Mouse (Mus musculus) gastrocnemius, adult 18-20 months (tissue): ENCODE results near the gene Herc6. TPM values are rescaled to one million over a fixed set of nuclear protein-coding genes. Genes with fewer than 3 reads are reported as not detected.

ENCODE experiments used
- DNase-seq: peaks from one replicate; pipeline ENCODE4 v3.0.0; 2021; ENCODE audit warnings: low spot score
- total RNA-seq, 2 experiments: library from RNA; stranded (reverse); gene quantifications; 2 replicates each; pipeline ENCODE4 v1.2.3; 2021

The Herc6 gene
- total RNA-seq, 2 experiments from 2014 or later: 0.34 to 1.2 TPM

DNA sequence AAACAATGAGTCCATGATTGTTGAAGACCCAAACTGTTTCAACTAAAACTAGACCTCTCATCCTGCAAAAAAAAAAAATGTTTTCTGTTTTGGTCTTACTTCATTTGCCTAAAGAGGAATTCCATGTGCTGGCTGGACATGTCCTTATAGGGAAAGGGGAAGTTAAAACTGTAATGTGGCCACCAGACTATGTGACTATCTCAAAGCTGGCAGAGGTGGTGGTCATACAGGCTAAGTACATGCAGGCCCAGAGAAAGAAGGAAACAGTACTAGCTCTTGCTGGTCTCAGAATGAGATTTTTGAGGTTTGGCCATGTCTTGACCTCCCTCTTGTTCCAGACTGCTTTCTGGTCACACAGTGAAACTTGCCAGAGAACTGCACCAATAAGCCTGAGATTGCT is 9.2 kb upstream of the Herc6 start:
- DNase-seq: no peak

DNA sequence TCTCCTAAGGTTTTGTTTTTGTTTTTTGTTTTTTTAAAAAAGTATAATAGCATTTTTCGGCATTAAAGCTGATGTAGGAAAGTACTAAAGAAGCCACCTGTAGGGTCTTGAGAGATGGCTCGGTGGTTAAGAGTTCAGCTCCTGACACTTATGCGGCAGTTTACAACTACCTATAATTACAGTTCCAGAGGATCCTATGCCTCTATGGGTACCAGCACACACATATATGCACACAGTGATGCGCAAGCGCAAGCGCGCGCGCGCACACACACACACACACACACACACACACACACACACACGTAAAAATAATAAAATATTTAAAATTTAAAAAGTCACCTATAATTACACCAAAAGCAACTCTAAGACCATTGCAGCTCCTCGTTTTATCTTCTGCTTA is 795 bp downstream of the Herc6 start:
- DNase-seq: no peak

DNA sequence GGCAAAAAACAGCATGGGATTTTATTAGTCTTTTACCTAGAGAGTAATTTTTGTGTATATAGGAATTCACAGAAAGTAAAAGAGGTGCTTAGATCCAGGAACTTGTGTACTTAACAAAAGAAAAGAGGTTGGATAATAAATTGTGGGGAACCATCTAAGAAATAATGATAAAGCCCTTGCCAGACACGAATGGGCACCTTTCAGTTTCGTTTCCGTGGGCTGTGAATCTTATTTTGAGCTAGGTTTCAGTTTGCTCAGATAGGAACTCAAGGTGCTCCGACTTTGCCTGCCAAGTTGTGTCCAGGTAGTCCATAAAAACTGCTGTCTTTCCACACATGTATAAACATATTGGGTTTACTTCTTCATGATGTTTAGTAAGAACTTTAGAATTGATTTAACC is 1.6 kb downstream of the Herc6 start:
- no peak for DNase-seq

DNA sequence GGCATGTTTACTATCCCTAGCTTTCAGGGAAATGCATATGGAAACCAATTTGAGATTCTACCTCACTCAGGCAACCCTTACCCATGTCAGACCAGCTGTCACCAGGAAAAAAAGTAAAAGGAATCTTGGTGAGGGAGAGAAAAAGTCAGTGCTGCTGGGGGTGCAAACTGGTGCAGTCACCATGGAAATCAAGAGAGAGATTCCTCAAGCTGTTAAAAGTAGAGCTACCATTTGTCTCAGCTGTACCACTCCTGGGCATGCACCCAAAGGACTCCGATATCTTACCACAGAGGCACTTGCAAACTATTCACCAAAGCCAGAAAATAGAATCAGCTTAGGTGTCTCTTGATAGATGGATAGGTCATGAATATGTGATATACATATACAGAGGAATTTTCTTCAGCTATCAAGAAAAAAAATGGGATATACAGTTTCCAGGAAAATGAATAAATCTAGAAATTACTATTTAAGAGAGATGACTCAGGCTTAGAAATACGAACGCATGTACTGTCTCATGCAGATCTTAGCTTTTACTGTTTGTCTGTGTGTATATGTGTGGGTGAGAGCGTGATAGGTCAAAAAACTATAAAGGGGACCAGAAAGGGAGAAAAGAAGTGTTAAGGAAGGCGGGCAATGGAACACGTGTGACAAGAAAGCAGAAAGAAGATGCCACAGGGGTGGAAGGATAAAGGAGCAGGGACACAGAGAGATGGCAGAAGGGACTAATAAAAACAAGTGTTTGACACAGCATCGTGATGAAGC is 24.9 kb downstream of the Herc6 start:
- DNase-seq: no peak

DNA sequence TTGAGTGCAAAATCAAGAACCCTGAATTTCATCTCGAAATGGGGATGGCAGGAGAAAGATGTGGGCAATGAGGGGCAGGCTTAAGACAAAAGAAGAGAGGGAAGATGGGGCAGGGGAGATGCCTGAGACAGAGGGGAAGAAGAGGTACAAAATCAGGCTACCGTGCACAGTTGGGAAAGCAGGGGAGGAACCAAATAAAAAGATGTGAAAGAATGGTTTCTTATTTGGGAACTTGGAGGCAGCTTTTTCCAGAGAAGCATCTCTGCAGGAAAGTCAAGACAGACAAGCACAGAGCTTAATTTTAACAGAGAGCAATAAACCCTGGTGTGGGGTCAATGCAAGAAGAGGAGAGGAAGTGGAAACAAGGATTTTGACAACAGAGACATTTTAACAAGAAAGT is 27.2 kb downstream of the Herc6 start:
- no peak for DNase-seq

DNA sequence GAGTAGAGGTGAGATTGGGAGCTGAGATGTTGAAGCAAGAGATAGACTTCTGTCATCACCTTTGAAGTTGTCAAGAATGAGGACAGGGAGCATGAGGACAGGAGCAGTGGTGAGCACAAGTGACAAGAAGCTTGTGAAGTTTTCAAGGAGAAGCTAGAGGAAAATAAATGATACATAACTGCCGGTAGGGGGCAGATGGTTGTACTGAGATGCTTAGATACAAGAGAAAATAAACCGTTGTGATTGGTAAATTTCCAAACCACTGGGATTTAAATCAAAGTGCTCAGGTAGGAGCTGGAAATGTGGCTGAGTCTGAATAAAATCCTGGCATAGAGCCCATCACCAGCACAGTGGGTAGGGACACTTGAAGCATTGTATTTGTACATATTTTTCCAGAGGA is 28.8 kb downstream of the Herc6 start:
- DNase-seq: peak; percentile 3

DNA sequence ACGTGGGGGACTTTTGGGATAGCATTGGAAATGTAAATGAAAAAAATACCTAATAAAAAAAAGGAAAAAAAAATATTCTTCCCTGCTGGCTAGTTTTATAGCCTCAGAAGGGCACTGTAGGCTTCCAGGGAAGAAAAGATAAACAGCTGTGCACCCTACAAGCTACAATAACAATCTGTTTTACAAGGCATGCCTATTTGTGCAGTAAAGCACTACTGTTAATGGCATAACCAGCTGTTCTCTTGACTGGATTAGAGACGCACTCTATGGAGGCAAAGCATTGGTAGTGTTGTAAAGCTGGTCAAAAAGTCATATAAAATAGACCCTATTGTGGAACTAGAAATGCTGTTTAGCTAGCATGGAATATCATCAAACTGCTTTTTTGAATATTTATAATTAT is 35.0 kb downstream of the Herc6 start:
- DNase-seq: no peak

DNA sequence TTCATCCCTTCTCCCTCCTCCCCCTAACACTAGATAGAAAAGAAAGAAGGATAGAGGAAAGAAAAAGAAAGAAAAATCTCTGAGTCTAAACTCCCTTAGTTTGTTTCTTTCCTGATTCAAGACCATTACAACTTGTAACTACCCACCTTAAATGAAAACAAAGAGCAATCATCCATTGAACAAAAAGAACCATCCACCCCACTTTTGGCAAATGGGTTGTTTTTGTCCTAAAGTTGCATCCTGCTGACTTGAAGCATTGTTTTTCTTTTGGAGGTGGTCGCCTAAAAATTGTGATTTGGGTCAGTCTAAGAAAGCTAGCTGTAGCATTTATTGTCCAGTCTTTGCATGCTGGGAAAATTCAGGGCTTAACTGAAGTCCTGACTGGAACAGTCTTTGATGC is 58.7 kb downstream of the Herc6 start:
- DNase-seq: no peak

DNA sequence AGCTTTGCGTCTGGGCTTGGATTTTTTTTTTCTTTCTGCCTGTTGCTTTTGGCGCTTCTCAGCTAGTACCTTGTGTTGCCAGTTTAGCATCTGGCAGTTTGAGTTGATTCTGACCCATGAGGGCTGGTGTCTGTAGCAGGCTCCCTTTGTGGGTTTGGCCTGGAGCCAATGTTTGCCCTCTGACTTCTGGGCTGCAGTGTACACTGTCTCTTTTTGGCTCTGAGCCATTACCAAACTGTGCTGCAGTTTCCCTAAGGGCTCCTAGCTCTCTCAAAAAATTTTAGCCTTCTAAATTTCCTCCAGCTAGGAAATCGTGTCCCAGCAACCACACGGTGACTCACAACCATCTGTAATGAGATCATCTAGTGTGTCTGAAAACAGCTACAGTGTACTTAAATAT is 61.0 kb downstream of the Herc6 start:
- DNase-seq: peak; percentile 28

DNA sequence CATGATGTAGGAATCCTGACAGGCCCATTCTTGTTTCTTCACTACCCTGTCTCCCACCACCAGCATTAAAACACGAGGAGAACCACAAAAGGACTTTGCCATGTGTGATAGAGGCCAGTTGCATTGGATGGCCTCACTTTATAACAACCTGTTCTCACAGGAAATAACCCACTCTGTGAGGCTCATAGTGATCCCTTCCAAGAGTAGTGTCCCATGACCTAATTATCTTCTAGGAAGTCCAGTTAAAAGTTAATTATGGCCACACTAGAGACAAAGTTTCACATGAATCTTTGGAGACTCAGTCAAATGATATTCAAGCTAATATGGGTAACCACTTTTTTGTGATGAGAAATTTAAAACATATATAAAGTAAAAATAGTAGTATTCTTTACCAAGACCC is 66.5 kb downstream of the Herc6 start:
- DNase-seq: no peak

DNA sequence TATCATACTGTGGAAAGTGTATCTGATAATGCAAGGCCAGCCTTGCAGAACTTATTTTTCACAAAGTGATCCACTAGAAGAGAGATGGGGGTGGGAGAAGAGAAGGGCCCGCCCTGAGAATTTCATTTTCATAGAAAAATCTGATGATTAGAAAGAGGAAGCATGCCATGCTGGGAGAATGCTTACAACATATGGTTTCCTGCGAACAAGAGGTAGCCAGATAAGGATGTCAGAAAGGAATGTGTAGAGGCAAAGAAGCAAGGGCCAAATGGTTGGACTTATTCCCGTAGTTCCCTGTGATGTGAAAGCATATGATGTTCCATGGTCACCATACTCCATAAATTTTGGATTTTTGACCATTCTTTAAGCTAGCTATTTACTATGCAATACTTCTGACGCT is 80.5 kb downstream of the Herc6 start:
- DNase-seq: no peak

DNA sequence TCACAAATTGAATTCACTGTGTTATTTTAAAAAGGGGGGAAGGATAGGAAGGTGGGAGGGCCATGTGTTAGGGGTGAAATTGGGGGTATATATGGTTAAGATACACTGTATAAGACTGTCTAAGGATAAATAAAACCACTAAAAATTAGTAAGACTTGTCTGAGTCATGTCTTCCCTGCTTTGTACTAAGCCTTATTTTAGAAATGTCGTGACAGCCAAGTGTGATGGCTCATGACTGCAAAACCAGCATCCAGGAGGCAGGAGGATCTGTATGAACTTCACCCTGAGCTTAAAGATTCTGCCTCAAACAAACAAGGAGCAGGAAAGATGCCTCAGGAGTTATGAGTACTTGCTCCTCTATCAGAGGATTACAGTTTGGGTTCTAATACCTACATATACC is 103.4 kb downstream of the Herc6 start:
- no peak for DNase-seq

DNA sequence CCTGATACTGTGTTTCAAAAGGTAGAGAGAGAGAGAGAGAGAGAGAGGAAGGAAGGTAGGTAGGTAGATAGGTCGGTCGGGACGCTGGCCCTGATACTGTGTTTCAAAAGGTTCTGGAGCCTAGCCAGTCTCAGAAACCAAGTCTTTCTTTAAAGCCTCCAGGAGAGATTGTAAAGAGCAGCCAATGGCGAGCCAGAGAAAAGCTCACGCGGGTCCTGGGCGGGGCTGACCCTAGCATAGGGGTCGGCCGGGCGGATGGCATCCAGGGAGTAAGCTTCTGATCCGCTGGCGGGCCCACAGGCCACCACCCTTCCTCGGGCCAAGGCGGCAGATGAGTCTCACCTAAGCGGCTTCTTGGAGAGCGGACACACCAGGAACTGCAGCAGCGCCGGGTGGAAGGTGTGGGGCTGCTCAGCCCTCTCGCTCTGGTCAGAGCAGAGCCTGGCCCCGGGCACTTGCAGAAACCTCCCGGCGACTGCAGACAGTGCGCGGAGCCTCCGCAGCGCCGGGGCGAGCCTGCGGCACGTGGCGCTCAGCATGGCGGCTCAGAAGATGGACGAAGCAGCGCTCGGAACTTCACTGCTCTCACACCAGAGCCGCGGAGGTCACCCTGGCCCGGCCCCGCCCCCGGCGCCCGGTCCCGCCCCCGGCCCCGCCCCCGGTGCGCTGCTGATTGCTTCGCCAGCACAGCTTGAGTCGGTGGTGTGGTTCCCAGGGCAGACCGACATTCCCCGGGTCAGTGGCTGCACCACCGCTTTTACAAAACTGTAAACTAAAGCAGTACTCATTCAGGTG is 110.9 kb downstream of the Herc6 start, which contains the start of gene Pyurf:
Gene Pyurf, minus strand, starts transcription at position 612 of the 795 bp plus-strand sequence.
- DNase-seq: peak; percentile 88

DNA sequence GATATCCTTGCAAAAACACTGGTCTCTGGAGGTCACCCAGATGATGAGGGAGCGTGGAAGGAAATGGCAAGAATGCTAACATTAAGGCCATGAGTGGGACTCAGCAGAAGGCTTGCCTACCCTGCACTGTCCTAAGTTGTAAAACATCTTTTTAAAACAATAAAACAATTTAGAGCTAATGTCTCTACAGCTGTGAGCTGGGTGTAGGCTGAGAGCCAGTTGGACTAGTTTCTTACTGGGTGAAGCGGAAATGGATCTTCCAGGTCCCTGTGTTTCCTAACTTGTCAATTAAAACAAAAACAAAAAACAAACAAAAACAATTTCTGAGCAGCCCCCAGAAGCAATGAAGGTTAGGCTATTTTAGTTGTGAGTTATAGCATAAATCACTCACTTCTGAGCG is 112.3 kb downstream of the Herc6 start:
- no peak for DNase-seq

DNA sequence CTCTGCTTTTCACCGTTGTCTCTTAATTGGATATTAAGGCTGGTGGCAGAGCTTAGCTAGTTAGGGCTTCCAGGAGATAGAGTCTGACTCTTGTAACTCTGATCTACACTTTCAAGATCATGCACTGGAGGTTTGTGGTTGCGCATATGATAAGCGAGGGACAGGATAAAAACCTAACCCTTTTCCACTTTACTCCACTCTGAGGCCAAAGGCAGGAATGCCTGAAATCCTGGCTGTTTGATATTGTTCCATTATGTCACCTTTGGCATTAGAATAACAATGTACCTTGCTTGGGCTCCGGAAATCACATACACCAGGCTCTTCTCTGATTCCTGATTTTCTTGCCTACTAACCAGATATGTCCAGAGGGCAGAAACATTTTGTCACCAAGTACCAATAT is 120.9 kb downstream of the Herc6 start:
- no peak for DNase-seq

DNA sequence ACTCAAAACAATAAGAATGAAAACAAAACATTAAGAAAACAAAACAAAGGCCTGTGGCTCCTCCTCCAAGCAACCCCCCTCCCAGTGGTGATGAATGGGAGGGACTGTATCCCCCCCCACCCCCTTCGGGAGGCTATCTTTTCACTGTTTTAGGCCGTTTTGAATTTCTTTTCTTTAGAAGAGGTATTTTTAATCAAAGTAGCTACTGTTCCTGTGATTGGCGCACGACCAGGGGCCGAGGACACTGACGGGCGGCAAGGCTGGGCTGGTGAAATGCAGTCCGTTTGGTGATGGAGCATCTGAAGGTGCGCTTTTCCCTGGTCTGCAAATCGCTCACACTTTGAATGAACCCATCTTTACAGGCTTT is 121.6 kb downstream of the Herc6 start, which contains the start of gene Lancl2:
Gene Lancl2, plus strand, starts transcription at position 165 of the 367 bp plus-strand sequence.
- peak; percentile 22 for DNase-seq

DNA sequence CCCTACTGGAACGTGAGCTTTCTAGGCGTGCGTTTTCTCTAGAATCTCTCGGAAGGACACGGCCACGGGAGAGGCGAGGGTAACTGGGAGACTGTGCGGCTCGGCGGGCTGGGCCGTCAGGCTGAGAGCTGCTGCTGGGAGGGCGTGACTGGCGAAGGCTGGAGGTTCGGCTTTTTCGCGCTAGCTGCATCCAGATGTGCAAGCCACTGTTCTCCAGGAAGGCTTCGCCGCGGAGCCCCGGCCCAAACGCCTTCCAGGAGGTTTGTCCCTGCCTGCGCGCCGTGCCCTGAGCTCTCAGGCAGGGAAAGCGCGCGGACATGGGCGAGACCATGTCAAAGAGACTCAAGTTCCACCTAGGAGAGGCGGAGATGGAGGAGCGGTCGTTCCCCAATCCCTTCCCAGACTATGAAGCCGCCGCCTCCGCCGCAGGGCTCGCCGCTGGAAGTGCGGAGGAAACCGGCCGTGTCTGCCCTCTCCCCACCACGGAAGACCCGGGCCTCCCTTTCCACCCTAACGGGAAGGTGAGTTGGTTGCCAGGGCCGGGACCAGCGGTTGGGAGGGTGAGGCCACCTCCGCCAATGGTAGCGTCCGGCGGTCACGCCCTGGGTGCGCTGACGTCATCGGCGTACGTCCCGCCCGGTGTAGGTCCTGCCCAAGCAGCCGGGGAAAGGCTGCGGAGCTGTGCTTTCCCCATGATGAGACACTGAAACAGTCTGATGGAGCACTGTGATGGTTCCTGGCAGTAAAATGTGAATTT is 122.1 kb downstream of the Herc6 start:
- peak; percentile 95 for DNase-seq

DNA sequence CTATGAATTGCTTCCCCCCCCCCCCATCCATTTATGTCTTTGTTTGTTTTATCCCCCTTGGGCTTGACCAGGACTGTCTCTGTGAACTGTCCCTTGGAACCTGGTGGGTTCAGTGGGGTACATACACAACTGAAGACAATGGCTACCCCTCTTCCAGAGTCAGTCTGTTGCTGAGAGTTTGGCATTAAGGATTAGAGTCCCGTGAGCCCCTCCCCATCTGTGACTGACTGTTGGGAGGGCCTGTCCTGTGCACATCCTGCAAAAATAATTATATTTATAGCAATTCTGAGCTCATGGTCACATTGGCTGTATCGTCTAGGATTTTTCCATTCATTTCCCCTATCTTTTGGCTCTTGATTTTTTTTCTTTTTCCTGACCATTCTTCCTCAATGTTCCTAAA is 122.9 kb downstream of the Herc6 start:
- no peak for DNase-seq

DNA sequence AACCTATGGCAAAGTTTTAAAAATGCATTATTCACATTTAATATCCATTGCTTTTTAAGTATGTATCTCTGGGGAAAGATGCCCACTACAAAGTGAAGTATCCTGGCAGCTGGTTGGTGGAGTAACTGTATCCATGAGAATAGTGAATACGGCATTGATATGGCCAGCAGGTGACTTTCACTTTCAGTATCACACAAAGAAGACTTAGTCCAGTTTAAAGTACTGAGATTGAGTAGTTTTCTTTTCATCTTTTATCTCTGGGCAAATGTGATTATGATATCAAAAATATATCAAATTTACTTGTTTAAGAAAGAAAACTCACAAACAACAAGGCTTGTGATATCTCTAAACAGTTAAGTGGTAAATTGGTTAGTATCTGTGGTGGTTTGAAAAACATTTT is 125.9 kb downstream of the Herc6 start:
- DNase-seq: no peak

DNA sequence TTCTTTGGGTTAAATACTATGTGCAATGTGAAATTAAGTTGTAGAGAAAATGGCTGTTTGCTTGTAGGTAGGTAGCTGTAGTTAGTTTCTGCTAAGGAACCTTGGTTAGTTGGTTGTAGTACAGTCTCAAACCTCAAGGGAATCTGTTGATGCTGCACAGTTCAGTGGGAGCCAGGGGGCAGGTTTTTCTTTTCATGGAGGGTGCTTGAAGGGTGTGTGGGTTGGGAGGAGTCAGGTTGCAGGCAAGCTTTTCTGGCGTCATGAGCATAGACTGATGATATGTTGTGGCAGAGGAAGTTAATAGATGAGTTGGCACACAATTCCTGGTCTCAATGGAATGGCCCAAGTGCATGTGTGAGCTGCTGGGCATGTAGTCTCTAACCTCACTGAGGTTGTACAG is 130.9 kb downstream of the Herc6 start:
- no peak for DNase-seq
